Mouse (Mus musculus) stomach, postnatal 0 days (tissue): ENCODE data around the gene 5730522E02Rik.

ENCODE experiments used
- CTCF ChIP-seq: IDR thresholded peaks from 2 replicates; pipeline ENCODE4 v1.5.1; 2016; ENCODE audit warnings: antibody characterized with exemption, low read depth, mild to moderate bottlenecking, moderate library complexity
- EP300 ChIP-seq: optimal IDR thresholded peaks from 2 replicates; pipeline ENCODE3; 2016; ENCODE audit warnings: antibody characterized with exemption

DNA sequence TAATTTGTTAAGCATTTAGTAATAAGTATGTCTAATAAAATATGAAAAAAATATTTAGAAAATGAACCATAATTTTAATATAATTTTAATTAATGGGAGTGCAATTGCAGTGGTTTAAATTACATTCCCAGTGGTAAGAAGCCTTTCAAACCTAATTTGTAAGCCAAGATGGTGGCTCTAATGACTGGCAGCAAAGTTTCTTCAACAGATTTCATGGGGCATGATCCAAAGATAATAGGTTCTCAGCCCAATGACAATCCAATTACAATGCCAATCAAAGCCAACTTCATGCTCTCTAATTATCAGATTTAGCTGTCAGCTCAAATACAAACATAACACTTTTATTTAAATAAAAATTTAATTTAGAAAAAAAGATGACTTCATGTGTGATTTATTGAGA lies 337.6 kb downstream of the 5730522E02Rik start:
- TF ChIP-seq CTCF (no peak), EP300 (no peak)
